Mouse (Mus musculus) hindbrain, embryonic 11.5 days (tissue): Measurements from ENCODE around the gene Fam163b. TPM values are rescaled to one million over a fixed set of nuclear protein-coding genes. Genes with fewer than 3 reads are reported as not detected.
A peak's percentile ranks its signal among the peaks of the same experiment; 100 is the strongest.

ENCODE experiments used
- ATAC-seq: fragments of 200-750 bp; cut with Nextera tagmentation; 2 replicates; pipeline ENCODE4 v1.8.0; 2017; ENCODE audit warnings: mild to moderate bottlenecking, moderate TSS enrichment, moderate library complexity; ENCODE audit not compliant: low FRiP score
- DNase-seq: peaks from one replicate; pipeline ENCODE4 v3.0.0-alpha.2; 2015; ENCODE audit warnings: low spot score
- H3K27ac ChIP-seq: fragments of 300-500 bp; sonication (generic); 2 replicates; pipeline ENCODE4 v1.5.1; 2014; ENCODE audit warnings: mild to moderate bottlenecking, low read depth, low read length
- H3K27me3 ChIP-seq: fragments of 300-500 bp; sonication (generic); 2 replicates; pipeline ENCODE4 v1.6.1; 2014; ENCODE audit warnings: mild to moderate bottlenecking, low read length, moderate library complexity, mixed read lengths; ENCODE audit not compliant: control insufficient read depth, insufficient read depth
- H3K36me3 ChIP-seq: fragments of 300-500 bp; sonication (generic); 2 replicates; pipeline ENCODE4 v1.6.1; 2014; ENCODE audit warnings: mild to moderate bottlenecking, low read length, moderate library complexity, mixed read lengths; ENCODE audit not compliant: control insufficient read depth, insufficient read depth
- H3K4me1 ChIP-seq: fragments of 300-500 bp; sonication (generic); replicated peaks from 2 replicates; pipeline ENCODE4 v1.6.1; 2014; ENCODE audit warnings: low read length, mixed read lengths; ENCODE audit not compliant: control insufficient read depth, insufficient read depth
- H3K4me2 ChIP-seq: fragments of 300-500 bp; sonication (generic); replicated peaks from 2 replicates; pipeline ENCODE4 v1.6.1; 2014; ENCODE audit warnings: mild to moderate bottlenecking, low read depth, low read length
- H3K4me3 ChIP-seq: fragments of 300-500 bp; sonication (generic); 2 replicates; pipeline ENCODE4 v1.5.1; 2014; ENCODE audit warnings: low read depth, low read length
- H3K9ac ChIP-seq: fragments of 300-500 bp; sonication (generic); 2 replicates; pipeline ENCODE4 v1.6.1; 2014; ENCODE audit warnings: low read depth, low read length
- H3K9me3 ChIP-seq: fragments of 300-500 bp; sonication (generic); 2 replicates; pipeline ENCODE4 v1.6.1; 2016; ENCODE audit warnings: low read length; ENCODE audit not compliant: control insufficient read depth
- WGBS: fragments of 180-500 bp; shearing (Covaris S2); extraction: QIAGEN DNeasy Blood & Tissue Kit; methylation state at CpG from one replicate; pipeline ENCODE4 v1.1.7; 2014; 5-methylcytosine and 5-hydroxymethylcytosine counted together
- polyA plus RNA-seq: library from polyadenylated mRNA; unstranded; fragments of >200 nt; fragmentation: Nextera tagmentation; extraction: Ambion mirVana; gene quantifications from 2 replicates; pipeline ENCODE4 v1.2.1, GENCODE M21; 2014

The Fam163b gene
- polyA plus RNA-seq, 1 experiment from 2014 or later: 0.23 TPM

DNA sequence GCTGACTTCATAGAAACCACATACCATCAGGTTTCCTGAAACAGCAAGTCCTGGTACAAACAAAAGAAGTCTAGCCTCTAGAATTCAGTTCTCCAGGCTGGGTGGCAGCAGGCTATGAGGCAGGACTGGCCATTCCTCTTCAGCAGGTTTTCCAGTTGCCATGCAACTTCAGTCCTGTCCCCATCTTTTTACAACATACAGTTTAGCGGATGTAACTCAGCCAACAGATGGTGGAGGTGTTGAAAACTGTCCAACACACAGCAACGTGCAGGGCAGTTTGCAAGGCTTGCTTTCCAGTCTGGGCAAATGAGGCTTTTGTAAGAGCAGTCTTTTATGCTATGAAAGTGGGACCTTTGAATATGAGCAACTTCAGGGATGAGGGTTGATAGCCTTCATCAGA is 2.7 kb upstream of the Fam163b start:
- H3K4me1 ChIP-seq: no peaks in the 10 kb centered on the region; the same call in 1 of the 2 replicates
- no peak overlapping the region for H3K4me2 ChIP-seq
- H3K9me3 ChIP-seq: no peaks in the 10 kb centered on the region
- DNase-seq: no peak
- no peak overlapping the region for H3K4me3 ChIP-seq
- H3K9ac ChIP-seq: no peak overlapping the region
- no peaks in the 10 kb centered on the region for H3K36me3 ChIP-seq
- no peak for ATAC-seq
- peaks cover 14% of the 10 kb centered on the region for H3K27me3 ChIP-seq
- 68% methylated on average over 2 of the region's 2 CpGs for WGBS
- no peak overlapping the region for H3K27ac ChIP-seq

- H3K27me3 ChIP-seq: peaks cover 14% of the 10 kb centered on the region
Observed at GRCm38 (mm10) chr2:27138356-27138755, 3.9 kb downstream of the Fam163b start.

DNA sequence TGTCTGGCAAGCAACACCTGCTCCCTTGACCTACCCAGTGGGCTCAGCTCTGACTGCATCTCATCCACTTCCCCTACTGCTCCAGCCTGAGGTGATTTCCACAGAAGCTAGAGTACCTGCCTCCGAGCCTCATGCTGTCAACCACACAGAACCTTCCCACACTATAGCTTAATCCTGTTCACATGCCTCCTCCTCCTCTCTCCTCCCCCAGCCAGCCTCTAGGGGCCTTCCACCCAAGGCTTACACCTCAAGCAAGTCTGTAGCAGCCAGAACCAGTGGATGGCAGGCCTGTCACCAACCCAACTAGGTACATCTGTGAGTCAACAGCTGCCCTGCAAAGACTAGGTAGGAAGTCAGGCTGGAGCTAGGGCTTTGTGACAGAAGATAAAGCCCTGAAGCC is 5.5 kb downstream of the Fam163b start:
- peaks cover 7% of the 10 kb centered on the region for H3K27me3 ChIP-seq
- no peak overlapping the region for H3K4me2 ChIP-seq
- DNase-seq: no peak
- H3K36me3 ChIP-seq: no peaks in the 10 kb centered on the region
- no peaks in the 10 kb centered on the region for H3K9me3 ChIP-seq
- no peaks in the 10 kb centered on the region for H3K4me1 ChIP-seq
- H3K27ac ChIP-seq: no peak overlapping the region
- H3K9ac ChIP-seq: no peak overlapping the region
- 74% methylated on average over 1 of the region's 1 CpGs for WGBS
- no peak for ATAC-seq
- no peak overlapping the region for H3K4me3 ChIP-seq

More at GRCm38 (mm10) chr2:27138356-27138755, 3.9 kb downstream of the Fam163b start:
- WGBS: 72% methylated on average over 4 of the region's 4 CpGs
- Histone ChIP-seq H3K27ac (no peak overlapping the region), H3K9me3 (no peaks in the 10 kb centered on the region), H3K4me1 (no peaks in the 10 kb centered on the region; the same call in 1 of the 2 replicates), H3K4me2 (no peak overlapping the region), H3K9ac (no peak overlapping the region), H3K36me3 (no peaks in the 10 kb centered on the region), H3K4me3 (no peak overlapping the region)
- no peak for ATAC-seq
- DNase-seq: no peak

GRCm38 (mm10) chr2:27136336-27136735 is 6.0 kb downstream of the Fam163b start:
- Histone ChIP-seq H3K4me2 (no peak overlapping the region), H3K9ac (no peak overlapping the region), H3K4me1 (no peaks in the 10 kb centered on the region), H3K9me3 (no peaks in the 10 kb centered on the region), H3K36me3 (no peaks in the 10 kb centered on the region), H3K27me3 (peaks cover 4% of the 10 kb centered on the region; the same call in 1 of the 2 replicates), H3K4me3 (no peak overlapping the region), H3K27ac (no peak overlapping the region)
- WGBS: 73% methylated on average over 3 of the region's 3 CpGs
- DNase-seq (no peak), ATAC-seq (no peak)

DNA sequence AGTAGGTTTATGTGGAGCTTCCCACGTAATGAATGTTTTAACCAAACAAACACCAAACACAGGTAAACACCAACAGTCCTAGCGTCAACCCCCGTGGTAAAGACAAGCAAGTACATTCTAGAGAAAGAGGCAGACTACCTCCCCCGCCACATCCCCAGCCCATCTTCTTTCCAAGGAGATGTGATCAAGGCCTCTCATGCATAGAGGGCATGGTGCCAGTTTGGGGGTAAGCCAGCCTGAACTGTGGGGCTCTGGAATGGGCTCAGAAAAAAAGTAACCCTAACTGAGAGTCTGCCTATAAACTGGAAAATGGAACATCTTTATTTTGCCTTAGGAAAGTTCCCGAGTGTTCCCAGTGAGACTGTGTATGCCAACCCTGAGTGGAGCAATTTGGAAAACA is 6.4 kb downstream of the Fam163b start:
- Histone ChIP-seq H3K4me3 (no peak overlapping the region), H3K27me3 (no peaks in the 10 kb centered on the region; the same call in 1 of the 2 replicates), H3K36me3 (no peaks in the 10 kb centered on the region), H3K9me3 (no peaks in the 10 kb centered on the region), H3K4me2 (no peak overlapping the region), H3K27ac (no peak overlapping the region), H3K4me1 (no peaks in the 10 kb centered on the region), H3K9ac (no peak overlapping the region)
- DNase-seq (no peak), ATAC-seq (no peak)
- WGBS: 88% methylated on average over 5 of the region's 5 CpGs

GRCm38 (mm10) chr2:27128990-27129389 is 13.3 kb downstream of the Fam163b start:
- Histone ChIP-seq H3K27ac (no peak overlapping the region), H3K4me3 (no peak overlapping the region), H3K27me3 (no peaks in the 10 kb centered on the region), H3K4me2 (no peak overlapping the region), H3K9me3 (no peaks in the 10 kb centered on the region), H3K36me3 (no peaks in the 10 kb centered on the region), H3K9ac (no peak overlapping the region), H3K4me1 (no peaks in the 10 kb centered on the region)
- WGBS: 68% methylated on average over 3 of the region's 3 CpGs
- DNase-seq (no peak), ATAC-seq (no peak)

DNA sequence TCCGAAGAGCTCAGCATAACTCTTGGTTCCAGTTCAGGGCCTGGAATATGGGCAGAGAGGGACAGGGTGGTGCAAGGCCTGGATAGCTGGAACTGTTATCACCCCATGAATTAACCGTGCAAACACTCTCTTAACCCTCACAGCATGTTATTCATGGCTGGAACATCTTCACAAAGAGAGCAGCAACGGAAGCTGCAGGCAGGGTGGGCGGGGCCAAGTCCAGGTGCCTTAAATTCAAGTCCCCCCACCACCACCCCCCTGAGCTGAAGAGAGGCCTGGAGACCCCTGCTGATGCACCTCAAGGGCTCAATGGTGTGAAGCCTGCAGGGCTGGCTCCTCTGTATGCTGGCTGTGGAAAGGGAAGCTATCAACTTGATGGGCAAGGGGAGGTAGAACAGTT is 15.8 kb downstream of the Fam163b start:
- Histone ChIP-seq H3K4me3 (no peak overlapping the region), H3K27ac (no peak overlapping the region), H3K27me3 (no peaks in the 10 kb centered on the region), H3K4me2 (no peak overlapping the region), H3K9ac (no peak overlapping the region), H3K4me1 (peaks cover 10% of the 10 kb centered on the region), H3K9me3 (no peaks in the 10 kb centered on the region), H3K36me3 (no peaks in the 10 kb centered on the region)
- no peak for DNase-seq
- ATAC-seq: no peak
- 45% methylated on average over 4 of the region's 4 CpGs for WGBS

- ATAC-seq (no peak), DNase-seq (peak; percentile 61)
- Histone ChIP-seq H3K4me1 (peaks cover 10% of the 10 kb centered on the region), H3K4me2 (no peak overlapping the region), H3K9me3 (no peaks in the 10 kb centered on the region), H3K27me3 (no peaks in the 10 kb centered on the region), H3K9ac (no peak overlapping the region), H3K36me3 (no peaks in the 10 kb centered on the region), H3K27ac (no peak overlapping the region), H3K4me3 (no peak overlapping the region)
- WGBS: 45% methylated on average over 10 of the region's 10 CpGs
Observed at GRCm38 (mm10) chr2:27125979-27126378, 16.3 kb downstream of the Fam163b start.

DNA sequence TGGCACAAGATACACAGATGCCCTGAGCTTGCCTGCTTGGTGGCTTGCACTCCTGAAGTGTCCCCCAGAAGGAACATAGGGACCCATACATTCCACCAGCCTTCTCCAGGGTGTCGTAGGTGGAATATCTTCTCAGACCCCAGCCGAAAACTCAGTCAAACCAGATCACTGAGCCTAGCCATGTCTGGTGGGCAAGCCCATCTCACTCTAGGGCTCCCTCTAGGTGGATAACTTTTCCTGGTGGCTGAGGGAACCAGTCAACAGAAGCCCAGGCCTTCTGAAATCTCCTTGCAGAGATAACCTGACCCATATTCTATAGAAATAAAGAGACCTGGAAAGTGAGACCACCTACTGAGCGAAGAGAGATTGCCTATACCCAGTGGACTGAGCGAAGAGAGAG is 19.2 kb downstream of the Fam163b start:
- no peak for ATAC-seq
- Histone ChIP-seq H3K4me3 (no peak overlapping the region), H3K27me3 (no peaks in the 10 kb centered on the region), H3K9ac (no peak overlapping the region), H3K4me1 (peaks cover 10% of the 10 kb centered on the region), H3K36me3 (no peaks in the 10 kb centered on the region), H3K4me2 (no peak overlapping the region), H3K27ac (no peak overlapping the region), H3K9me3 (no peaks in the 10 kb centered on the region)
- WGBS: 82% methylated on average over 4 of the region's 4 CpGs
- no peak for DNase-seq
